Mouse (Mus musculus): Measurements from ENCODE around the gene Abcg1. TPM values are rescaled to one million over a fixed set of nuclear protein-coding genes. Genes with fewer than 3 reads are reported as not detected.

The Abcg1 gene
- polyA plus RNA-seq, 1 experiment = 0.94 TPM

GRCm38 (mm10) chr17:31138398-31138797, 80.9 kb downstream of the Abcg1 start:
- H3K4me3 ChIP-seq = no peak overlapping the region
- no peak overlapping the region for H3ac ChIP-seq (ENCODE audit: control insufficient read depth, insufficient read length)
- H3K79me2 ChIP-seq (ENCODE audit: control insufficient read depth, insufficient read depth) = no peaks in the 10 kb centered on the region
- no peak overlapping the region for H3K4me2 ChIP-seq (ENCODE audit: low read depth)
- H3K27me3 ChIP-seq (ENCODE audit: control insufficient read depth, insufficient read depth, insufficient read length) = no peaks in the 10 kb centered on the region
- no peaks in the 10 kb centered on the region for H3K36me3 ChIP-seq (ENCODE audit: control insufficient read depth, insufficient read depth)
- TF ChIP-seq E2F4 (IDR thresholded peaks at IDR 0.05; ENCODE audit: insufficient read depth) (no peak), TCF12 (IDR thresholded peaks at IDR 0.05; ENCODE audit: insufficient read depth, poor library complexity, severe bottlenecking) (no peak), POLR2A (IDR thresholded peaks at IDR 0.05; ENCODE audit: insufficient read length, low read depth) (no peak), TCF3 (IDR thresholded peaks at IDR 0.05; ENCODE audit: insufficient read length, low read depth) (no peak), SRF (IDR thresholded peaks at IDR 0.05; ENCODE audit: control insufficient read depth, insufficient read length, low read depth) (no peak), MYOG (IDR thresholded peaks at IDR 0.05; ENCODE audit: control insufficient read depth in 1 of 3, insufficient read depth in 1 of 3, insufficient read length in 2 of 3, low read depth in 2 of 3) (no peak), MYOD1 (IDR thresholded peaks at IDR 0.05; ENCODE audit: control insufficient read depth in 1 of 3, insufficient read length in 2 of 3, low read depth in 2 of 3) (no peak), POLR2AphosphoS2 (IDR thresholded peaks at IDR 0.05; ENCODE audit: insufficient read length, low read depth) (no peak), MAX (IDR thresholded peaks at IDR 0.05; ENCODE audit: low read depth) (no peak), REST (IDR thresholded peaks at IDR 0.05; ENCODE audit: insufficient read depth, insufficient read length) (no peak), CEBPB (IDR thresholded peaks at IDR 0.05; ENCODE audit: insufficient read depth, poor library complexity, severe bottlenecking) (no peak), USF1 (IDR thresholded peaks at IDR 0.05; ENCODE audit: low read depth) (no peak)

GRCm38 (mm10) chr17:31142116-31142515, 84.6 kb downstream of the Abcg1 start:
- Histone ChIP-seq H3K79me2 (ENCODE audit: control insufficient read depth, insufficient read depth) (no peaks in the 10 kb centered on the region), H3K4me2 (ENCODE audit: low read depth) (no peak overlapping the region), H3K4me3 (no peak overlapping the region), H3K27me3 (ENCODE audit: control insufficient read depth, insufficient read depth, insufficient read length) (no peaks in the 10 kb centered on the region), H3K36me3 (ENCODE audit: control insufficient read depth, insufficient read depth) (no peaks in the 10 kb centered on the region), H3ac (ENCODE audit: control insufficient read depth, insufficient read length) (no peak overlapping the region)
- TF ChIP-seq E2F4 (IDR thresholded peaks at IDR 0.05; ENCODE audit: insufficient read depth) = no peak
- no peak for TF ChIP-seq MAX (IDR thresholded peaks at IDR 0.05; ENCODE audit: low read depth)
- no peak for TF ChIP-seq TCF3 (IDR thresholded peaks at IDR 0.05; ENCODE audit: insufficient read length, low read depth)
- TF ChIP-seq SRF (IDR thresholded peaks at IDR 0.05; ENCODE audit: control insufficient read depth, insufficient read length, low read depth) = no peak
- TF ChIP-seq CEBPB (IDR thresholded peaks at IDR 0.05; ENCODE audit: insufficient read depth, poor library complexity, severe bottlenecking) = no peak
- TF ChIP-seq USF1 (IDR thresholded peaks at IDR 0.05; ENCODE audit: low read depth) = no peak
- no peak for TF ChIP-seq REST (IDR thresholded peaks at IDR 0.05; ENCODE audit: insufficient read depth, insufficient read length)
- no peak for TF ChIP-seq POLR2A (IDR thresholded peaks at IDR 0.05; ENCODE audit: insufficient read length, low read depth)
- TF ChIP-seq MYOG (IDR thresholded peaks at IDR 0.05; ENCODE audit: control insufficient read depth in 1 of 3, insufficient read depth in 1 of 3, insufficient read length in 2 of 3, low read depth in 2 of 3) = no peak
- TF ChIP-seq TCF12 (IDR thresholded peaks at IDR 0.05; ENCODE audit: insufficient read depth, poor library complexity, severe bottlenecking) = no peak
- TF ChIP-seq MYOD1 (IDR thresholded peaks at IDR 0.05; ENCODE audit: control insufficient read depth in 1 of 3, insufficient read length in 2 of 3, low read depth in 2 of 3) = no peak
- no peak for TF ChIP-seq POLR2AphosphoS2 (IDR thresholded peaks at IDR 0.05; ENCODE audit: insufficient read length, low read depth)

GRCm38 (mm10) chr17:31144040-31145037, 86.9 kb downstream of the Abcg1 start, which contains the start of gene Tff2:
TSS of gene Tff2 (minus strand) at chr17:31144282.
- no peak for TF ChIP-seq MAX (IDR thresholded peaks at IDR 0.05; ENCODE audit: low read depth)
- no peak for TF ChIP-seq MYOD1 (IDR thresholded peaks at IDR 0.05; ENCODE audit: control insufficient read depth in 1 of 3, insufficient read length in 2 of 3, low read depth in 2 of 3)
- TF ChIP-seq TCF12 (IDR thresholded peaks at IDR 0.05; ENCODE audit: insufficient read depth, poor library complexity, severe bottlenecking) = no peak
- no peak for TF ChIP-seq TCF3 (IDR thresholded peaks at IDR 0.05; ENCODE audit: insufficient read length, low read depth)
- TF ChIP-seq CEBPB (IDR thresholded peaks at IDR 0.05; ENCODE audit: insufficient read depth, poor library complexity, severe bottlenecking) = no peak
- TF ChIP-seq POLR2A (IDR thresholded peaks at IDR 0.05; ENCODE audit: insufficient read length, low read depth) = no peak
- TF ChIP-seq POLR2AphosphoS2 (IDR thresholded peaks at IDR 0.05; ENCODE audit: insufficient read length, low read depth) = no peak
- TF ChIP-seq E2F4 (IDR thresholded peaks at IDR 0.05; ENCODE audit: insufficient read depth) = no peak
- H3K4me3 ChIP-seq = no peak within 1 kb of the TSS
- H3ac ChIP-seq (ENCODE audit: control insufficient read depth, insufficient read length) = no peak within 1 kb of the TSS
- no peaks in the 10 kb centered on the region for H3K36me3 ChIP-seq (ENCODE audit: control insufficient read depth, insufficient read depth)
- H3K27me3 ChIP-seq (ENCODE audit: control insufficient read depth, insufficient read depth, insufficient read length) = no peaks in the 10 kb centered on the region
- no peak within 1 kb of the TSS for H3K4me2 ChIP-seq (ENCODE audit: low read depth)
- H3K79me2 ChIP-seq (ENCODE audit: control insufficient read depth, insufficient read depth) = no peaks in the 10 kb centered on the region

GRCm38 (mm10) chr17:31145998-31146397, 88.5 kb downstream of the Abcg1 start:
- Histone ChIP-seq H3ac (ENCODE audit: control insufficient read depth, insufficient read length) (no peak overlapping the region), H3K4me3 (no peak overlapping the region), H3K36me3 (ENCODE audit: control insufficient read depth, insufficient read depth) (no peaks in the 10 kb centered on the region), H3K4me2 (ENCODE audit: low read depth) (no peak overlapping the region), H3K27me3 (ENCODE audit: control insufficient read depth, insufficient read depth, insufficient read length) (no peaks in the 10 kb centered on the region), H3K79me2 (ENCODE audit: control insufficient read depth, insufficient read depth) (no peaks in the 10 kb centered on the region)
- TF ChIP-seq SRF (IDR thresholded peaks at IDR 0.05; ENCODE audit: control insufficient read depth, insufficient read length, low read depth) = no peak
- no peak for TF ChIP-seq POLR2A (IDR thresholded peaks at IDR 0.05; ENCODE audit: insufficient read length, low read depth)
- no peak for TF ChIP-seq USF1 (IDR thresholded peaks at IDR 0.05; ENCODE audit: low read depth)
- no peak for TF ChIP-seq TCF12 (IDR thresholded peaks at IDR 0.05; ENCODE audit: insufficient read depth, poor library complexity, severe bottlenecking)
- TF ChIP-seq POLR2AphosphoS2 (IDR thresholded peaks at IDR 0.05; ENCODE audit: insufficient read length, low read depth) = no peak

All from myocyte (in vitro differentiated cells).